Comparison of ENCODE assay signal across 11 mouse cellular contexts in the genomic region with DNA sequence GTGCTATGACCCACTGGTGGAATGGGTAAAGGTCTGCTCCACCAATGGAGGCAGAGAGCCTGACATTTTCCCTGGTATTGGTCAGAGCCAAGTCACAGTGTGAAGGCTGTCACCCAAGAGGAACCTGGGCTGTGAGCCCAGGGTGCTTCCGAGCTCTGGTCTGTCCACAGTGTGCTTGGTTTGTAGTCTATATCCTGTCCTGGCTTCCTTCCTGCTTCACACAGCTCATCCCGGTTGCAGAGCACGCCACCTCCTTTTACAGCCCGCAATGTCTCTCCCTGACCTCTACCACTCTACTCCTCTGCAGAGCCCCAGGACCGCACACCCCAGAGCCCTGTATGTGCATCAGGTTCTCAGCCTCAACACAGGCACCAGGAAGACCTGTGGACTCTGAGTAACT.
DNase-seq lines count a peak whose midpoint lies in the region; ATAC-seq and TF ChIP-seq lines count a peak whose summit lies in the region.
"Had no signal": no experiment of that assay in that cellular context is flagged by ENCODE, and none has a peak within 500 bp of the region (broad histone marks: within the 10 kb centered on the region; RNA-seq: fewer than 3 reads in every experiment).

No protein-coding gene starts in this region.

- H3K27me3 ChIP-seq in heart, embryonic 15.5 days: no peaks in the 10 kb centered on the region
- no peaks in the 10 kb centered on the region for H3K27me3 ChIP-seq in lung, embryonic 14.5 days (ENCODE audit: insufficient read depth, low read length)
- H3K27me3 ChIP-seq in forebrain, embryonic 12.5 days: no peaks in the 10 kb centered on the region
- H3K27me3 ChIP-seq: hindbrain, embryonic 15.5 days; liver, embryonic 13.5 days had no signal

- ATAC-seq in cerebellum, adult (ENCODE audit: insufficient number of reproducible peaks, low FRiP score, low TSS enrichment): peak; percentile 23; the same call in 1 of the 2 replicates
- peak; percentile 65 for ATAC-seq in heart, embryonic 15.5 days (replicated peaks; ENCODE audit: insufficient number of reproducible peaks, insufficient read depth, low FRiP score, low read depth)
- ATAC-seq in lung, embryonic 14.5 days (ENCODE audit: insufficient read depth): no peak
- ATAC-seq in forebrain, embryonic 12.5 days (ENCODE audit: low FRiP score): no peak

- TF ChIP-seq POLR2A in bone marrow, adult 2 months (IDR thresholded peaks at IDR 0.05; ENCODE audit: borderline replicate concordance, control insufficient read depth, low read depth, low read length): no peak

- 26% methylated on average over 5 of the region's 5 CpGs for WGBS in bone marrow, adult 2 months
- WGBS in heart, embryonic 15.5 days: 67% methylated on average over 5 of the region's 5 CpGs
- WGBS in lung, embryonic 14.5 days: 64% methylated on average over 5 of the region's 5 CpGs
- WGBS in forebrain, embryonic 12.5 days: 91% methylated on average over 5 of the region's 5 CpGs

- no peaks in the 10 kb centered on the region for H3K36me3 ChIP-seq in heart, embryonic 15.5 days
- no peaks in the 10 kb centered on the region for H3K36me3 ChIP-seq in lung, embryonic 14.5 days (ENCODE audit: insufficient read depth)
- no peaks in the 10 kb centered on the region for H3K36me3 ChIP-seq in forebrain, embryonic 12.5 days (replicated peaks)
- H3K36me3 ChIP-seq: hindbrain, embryonic 15.5 days; liver, embryonic 13.5 days had no signal

- peak overlapping the region; percentile 7; the same call in 1 of the 2 replicates for H3K27ac ChIP-seq in bone marrow, adult 2 months (ENCODE audit: control insufficient read depth, insufficient read depth, low read depth, low read length, poor library complexity)
- 0 out of 2 replicates have a peak overlapping the region, but pooled peaks have one; percentile 17 for H3K27ac ChIP-seq in heart, embryonic 15.5 days
- no peak overlapping the region for H3K27ac ChIP-seq in lung, embryonic 14.5 days (ENCODE audit: low read depth)
- H3K27ac ChIP-seq in forebrain, embryonic 12.5 days: no peak overlapping the region
- H3K27ac ChIP-seq: hindbrain, embryonic 15.5 days; liver, embryonic 13.5 days had no signal

- H3K9me3 ChIP-seq in heart, embryonic 15.5 days (replicated peaks): no peaks in the 10 kb centered on the region
- no peaks in the 10 kb centered on the region for H3K9me3 ChIP-seq in lung, embryonic 14.5 days (ENCODE audit: low read depth, low read length)
- no peaks in the 10 kb centered on the region for H3K9me3 ChIP-seq in forebrain, embryonic 12.5 days
- H3K9me3 ChIP-seq: hindbrain, embryonic 15.5 days; liver, embryonic 13.5 days had no signal

- no peak overlapping the region for H3K9ac ChIP-seq in heart, embryonic 15.5 days
- no peak overlapping the region for H3K9ac ChIP-seq in lung, embryonic 14.5 days
- H3K9ac ChIP-seq in forebrain, embryonic 12.5 days: no peak overlapping the region
- H3K9ac ChIP-seq: hindbrain, embryonic 15.5 days; liver, embryonic 13.5 days had no signal

- H3K4me3 ChIP-seq in bone marrow, adult 2 months (replicated peaks; ENCODE audit: control insufficient read depth, low read depth, low read length): no peak overlapping the region
- no peak overlapping the region for H3K4me3 ChIP-seq in heart, embryonic 15.5 days
- H3K4me3 ChIP-seq in lung, embryonic 14.5 days (ENCODE audit: low read depth, low read length): no peak overlapping the region
- no peak overlapping the region for H3K4me3 ChIP-seq in forebrain, embryonic 12.5 days (replicated peaks)
- H3K4me3 ChIP-seq: hindbrain, embryonic 15.5 days; liver, embryonic 13.5 days had no signal

- TF ChIP-seq CTCF in bone marrow, adult 2 months (IDR thresholded peaks at IDR 0.05; ENCODE audit: control insufficient read depth, insufficient read depth, low read length): no peak
- no peak for TF ChIP-seq CTCF in lung, embryonic 14.5 days (IDR thresholded peaks at IDR 0.05; ENCODE audit: low read depth)

- H3K4me1 ChIP-seq in bone marrow, adult 2 months (ENCODE audit: control insufficient read depth, insufficient read depth, low read length): peaks cover 4% of the 10 kb centered on the region; the same call in 1 of the 2 replicates
- H3K4me1 ChIP-seq in heart, embryonic 15.5 days (replicated peaks): peaks cover 17% of the 10 kb centered on the region
- H3K4me1 ChIP-seq in lung, embryonic 14.5 days (ENCODE audit: insufficient read depth): no peaks in the 10 kb centered on the region
- no peaks in the 10 kb centered on the region for H3K4me1 ChIP-seq in forebrain, embryonic 12.5 days
- H3K4me1 ChIP-seq: hindbrain, embryonic 15.5 days had no signal

- H3K4me2 ChIP-seq in heart, embryonic 15.5 days: no peak overlapping the region
- H3K4me2 ChIP-seq in lung, embryonic 14.5 days: no peak overlapping the region
- H3K4me2 ChIP-seq in forebrain, embryonic 12.5 days: no peak overlapping the region
- H3K4me2 ChIP-seq: hindbrain, embryonic 15.5 days; liver, embryonic 13.5 days had no signal

- no peak for DNase-seq in cerebellum, postnatal 4 days (ENCODE audit: low spot score in 2 of 2)
- DNase-seq in lung, embryonic 14.5 days: peak; percentile 29
- DNase-seq in thymus, adult 18-20 months: no peak
- no peak for DNase-seq in right cerebral cortex, postnatal 10 days (ENCODE audit: low spot score in 2 of 2)
- DNase-seq: B cell, adult 2 months; liver, embryonic 13.5 days had no signal

Comparison
In these comparisons a context has a peak if more than half of its experiments do, and no peak if none do; other contexts are left out.
1. ATAC-seq: peak in cerebellum, adult (single experiment) and heart, embryonic 15.5 days (single experiment); none in lung, embryonic 14.5 days (single experiment) and forebrain, embryonic 12.5 days (single experiment).
2. H3K27ac ChIP-seq: peak in bone marrow, adult 2 months (single experiment) and heart, embryonic 15.5 days (single experiment); none in lung, embryonic 14.5 days (single experiment) and forebrain, embryonic 12.5 days (single experiment).